Mouse (Mus musculus): Measurements from ENCODE around the gene Pgrmc2.

The Pgrmc2 gene

DNA sequence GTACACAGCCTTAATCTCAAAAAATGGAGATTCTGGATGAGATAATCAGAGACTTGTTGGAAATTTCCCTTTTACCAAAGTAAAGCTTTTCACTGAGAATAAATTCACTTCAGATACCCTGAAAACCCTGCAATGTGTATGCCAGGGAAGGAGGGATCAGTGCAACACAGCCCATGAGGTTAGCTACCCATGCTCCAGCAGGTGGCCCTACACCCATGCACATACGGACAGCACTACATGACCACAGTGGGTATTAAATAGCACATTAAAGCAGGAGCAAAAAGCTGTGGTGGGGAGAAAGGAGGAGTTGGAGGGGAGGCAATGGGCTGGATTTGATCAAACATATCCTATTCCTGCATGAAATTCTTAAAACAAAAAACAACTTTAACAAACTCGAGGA is 12.3 kb downstream of the Pgrmc2 start:
- no peak for DNase-seq (ENCODE audit: low spot score in 2 of 2)

DNA sequence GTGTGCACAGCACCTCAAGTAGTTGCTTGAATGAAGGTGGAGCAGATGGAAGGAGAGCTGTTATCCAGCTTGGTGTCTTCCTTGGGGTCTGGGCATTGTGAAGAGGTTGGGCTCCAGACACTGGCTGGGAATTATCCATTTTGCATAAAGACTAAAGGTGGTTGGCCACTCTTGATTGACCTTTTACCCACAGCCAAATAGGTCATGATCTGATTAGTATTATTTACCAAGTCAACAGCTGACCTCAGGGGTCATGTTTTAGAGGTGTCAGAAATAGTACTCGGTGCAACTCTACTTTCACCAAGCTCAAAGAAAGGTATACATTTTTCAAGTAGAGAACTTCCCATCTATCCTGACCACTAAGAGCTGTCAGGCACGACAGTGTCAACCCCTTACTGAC is 17.5 kb downstream of the Pgrmc2 start:
- DNase-seq (ENCODE audit: low spot score in 2 of 2): no peak

DNA sequence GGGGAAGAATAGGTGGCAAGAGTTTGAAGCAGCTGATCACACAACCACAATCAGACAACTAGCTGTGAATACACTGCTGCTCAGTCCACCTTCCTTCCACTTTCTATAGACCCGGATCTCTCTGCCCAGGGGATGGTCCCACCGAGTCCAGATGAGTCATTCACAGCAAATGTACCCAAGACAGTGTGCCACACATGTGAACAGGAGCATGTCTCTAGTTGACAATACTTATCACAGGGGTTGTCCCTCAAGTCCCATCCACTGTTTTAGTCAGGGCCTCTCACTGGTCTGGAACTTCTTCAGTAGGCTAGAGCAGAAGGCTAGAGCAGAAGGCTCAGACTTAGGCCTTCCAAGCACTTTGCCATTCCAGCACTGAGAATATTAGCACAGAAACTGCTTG is 20.1 kb downstream of the Pgrmc2 start:
- no peak for DNase-seq (ENCODE audit: low spot score in 2 of 2)

DNA sequence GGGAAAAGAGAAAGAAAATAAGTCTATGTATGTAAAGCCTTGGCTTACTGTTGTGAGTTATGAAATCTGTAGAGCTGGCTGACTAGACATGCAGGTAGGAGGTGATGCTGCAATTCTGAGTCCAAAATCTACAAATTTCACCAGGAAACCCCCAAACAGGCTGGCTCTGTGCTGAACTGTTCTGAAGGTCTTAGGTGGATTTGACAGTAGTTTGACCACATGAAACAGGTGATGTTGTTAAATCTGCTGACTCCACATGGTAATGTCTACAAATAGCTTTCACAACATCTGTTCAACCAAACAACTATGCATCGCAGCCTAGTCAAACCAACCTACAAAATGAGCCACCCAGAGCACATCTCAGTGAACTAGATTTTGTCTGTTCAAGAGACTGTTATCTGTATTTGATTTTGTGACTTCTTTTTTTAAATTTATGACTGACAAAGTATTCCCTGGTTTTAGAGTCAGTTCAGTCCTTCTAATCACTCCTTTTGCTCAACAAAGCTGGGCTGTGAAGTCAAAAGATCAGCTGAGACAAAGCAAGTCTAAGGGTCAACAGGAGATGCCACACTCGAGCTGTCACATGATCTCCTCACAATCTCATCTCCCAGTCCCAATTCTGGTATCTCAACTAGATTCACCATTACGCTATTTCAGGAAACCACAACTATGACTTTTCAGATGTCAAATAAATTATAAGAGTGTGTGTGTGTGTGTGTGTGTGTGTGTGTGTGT is 20.8 kb downstream of the Pgrmc2 start:
- DNase-seq (ENCODE audit: low spot score in 2 of 2): no peak

DNA sequence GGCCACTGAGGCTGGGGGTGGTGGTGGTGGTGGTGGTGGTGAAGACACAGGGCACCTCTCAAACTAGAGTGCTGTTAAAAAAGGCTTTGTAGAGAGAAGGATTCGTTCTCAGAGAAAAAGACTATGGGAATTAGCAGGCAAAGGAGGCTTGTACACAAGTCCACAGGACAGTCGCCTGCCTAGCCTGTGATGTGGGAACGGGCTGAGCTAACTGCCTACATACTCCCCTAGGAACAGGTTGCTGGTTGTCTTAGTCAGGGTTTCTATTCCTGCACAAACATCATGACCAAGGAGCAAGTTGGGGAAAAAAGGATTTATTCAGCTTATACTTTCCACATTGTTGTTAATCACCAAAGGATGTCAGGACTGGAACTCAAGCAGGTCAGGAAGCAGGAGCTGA is 23.6 kb downstream of the Pgrmc2 start:
- no peak for DNase-seq (ENCODE audit: low spot score in 2 of 2)

DNA sequence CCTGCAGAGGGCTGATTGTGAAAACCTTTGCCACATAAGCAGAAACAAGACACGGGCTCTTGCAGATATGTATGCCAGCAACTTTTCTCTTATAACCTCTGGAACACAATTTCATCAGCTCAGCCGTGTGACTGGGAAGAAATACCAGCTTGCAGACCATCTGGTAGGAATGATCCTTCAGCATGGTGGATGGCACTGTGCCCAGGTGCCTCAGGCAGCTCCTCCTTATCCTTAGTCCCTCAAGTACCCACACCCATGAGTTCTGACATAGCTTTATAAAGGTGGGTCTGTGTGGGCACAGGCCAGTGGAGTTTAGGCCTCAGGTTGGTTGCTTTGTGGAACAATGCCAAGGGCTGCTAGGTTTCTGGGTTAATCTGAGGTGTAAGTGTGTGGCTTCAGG is 24.5 kb downstream of the Pgrmc2 start:
- DNase-seq (ENCODE audit: low spot score in 2 of 2): no peak

DNA sequence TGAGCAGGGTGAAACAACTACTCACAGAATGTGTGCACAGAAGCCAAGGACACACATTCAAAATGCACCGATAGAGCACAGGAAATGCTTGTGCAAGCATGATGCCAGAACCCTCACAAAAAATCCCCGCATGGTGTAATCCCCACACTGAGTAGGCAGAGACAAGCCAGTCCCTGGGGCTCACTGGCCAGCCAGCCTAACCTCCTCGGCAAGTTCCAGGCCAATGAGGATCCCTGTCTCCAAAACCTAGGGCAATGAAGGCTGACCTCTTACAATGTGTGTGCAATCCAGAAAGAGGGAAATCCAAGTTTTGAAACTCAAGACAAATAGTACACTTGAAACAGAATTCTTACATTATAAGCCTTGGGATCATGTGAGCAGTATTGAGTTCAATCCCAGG is 29.5 kb downstream of the Pgrmc2 start:
- no peak for DNase-seq (ENCODE audit: low spot score in 2 of 2)

DNA sequence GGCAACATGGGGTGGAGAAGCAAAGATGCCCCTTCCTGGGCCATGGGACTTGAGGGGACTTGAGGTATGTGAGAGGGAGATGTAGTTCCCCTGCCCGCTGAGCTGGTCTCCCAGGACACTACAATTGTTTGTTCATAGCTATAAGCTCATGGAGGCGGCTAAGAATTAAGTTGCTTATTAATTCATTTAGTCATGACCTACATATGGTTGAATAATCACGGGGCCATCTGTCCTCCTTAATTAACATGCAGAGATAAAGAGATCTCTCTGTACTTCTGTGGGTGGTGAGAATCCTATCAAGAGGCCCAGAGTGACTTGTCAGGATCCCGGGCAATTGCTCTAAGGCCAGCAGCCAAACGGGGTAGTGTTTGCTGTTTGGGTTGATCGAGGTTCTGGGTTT is 35.0 kb downstream of the Pgrmc2 start:
- no peak for DNase-seq (ENCODE audit: low spot score in 2 of 2)

DNA sequence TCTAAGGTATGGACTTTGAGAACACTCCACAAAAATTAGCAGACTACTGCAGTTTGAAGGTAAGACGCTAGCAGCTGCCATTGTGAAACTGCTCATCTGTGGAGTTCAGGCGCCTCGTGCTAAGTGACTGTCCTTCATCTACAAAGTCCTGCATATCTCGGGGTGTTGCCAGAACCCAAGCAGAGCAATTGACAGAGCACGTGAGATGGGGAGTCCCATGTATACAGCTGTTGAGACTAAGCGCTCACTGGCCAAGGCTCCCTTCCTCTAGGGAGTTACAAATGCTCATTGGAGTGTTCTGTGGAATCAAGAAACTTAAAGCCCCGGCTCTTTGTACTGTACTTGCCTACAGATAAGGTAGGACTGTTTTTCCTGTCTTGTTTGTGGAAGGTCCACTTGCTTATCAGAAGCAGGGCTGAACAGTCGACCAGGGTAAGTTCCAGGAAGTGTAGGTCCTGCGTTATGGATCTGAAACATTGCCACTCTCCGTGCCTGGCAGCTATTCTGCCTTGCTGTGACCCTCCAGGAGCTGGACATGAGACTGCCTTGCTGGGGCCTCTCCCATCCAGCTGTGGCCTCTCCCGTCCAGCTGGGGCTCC is 39.0 kb downstream of the Pgrmc2 start:
- no peak for DNase-seq (ENCODE audit: low spot score in 2 of 2)

DNA sequence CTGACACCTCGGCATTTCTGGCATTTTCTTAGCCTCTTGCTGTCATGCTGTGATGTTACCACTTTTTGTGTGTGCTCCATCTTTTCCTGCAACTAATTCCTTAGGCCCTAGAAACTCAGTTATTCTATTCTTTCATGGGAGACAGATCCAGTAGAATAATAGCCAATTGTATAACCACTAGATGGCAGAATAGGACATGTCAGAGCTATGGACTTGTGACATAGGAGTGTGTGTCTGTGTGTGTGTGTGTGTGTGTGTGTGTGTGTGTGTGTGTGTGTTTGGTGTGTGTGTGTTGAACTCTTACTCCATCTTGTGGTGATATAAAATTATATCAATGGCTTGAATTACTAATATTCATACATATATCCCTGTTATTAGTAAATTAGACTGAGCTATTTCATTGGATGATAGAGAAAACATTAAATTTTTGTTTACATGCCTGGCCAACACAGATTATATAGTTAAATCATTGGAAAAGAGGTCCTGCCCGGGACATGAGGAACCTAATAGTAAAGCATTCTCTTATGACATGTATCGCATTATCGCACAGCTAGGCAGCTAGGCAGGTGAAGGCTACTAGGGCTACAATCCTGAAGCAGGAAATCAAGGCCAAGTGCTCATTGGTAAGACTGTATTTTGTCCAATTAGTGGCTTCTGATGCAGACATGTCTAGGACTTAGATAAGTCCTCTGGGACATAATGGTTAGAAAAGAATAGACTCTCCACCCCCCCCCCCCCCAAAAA is 40.5 kb downstream of the Pgrmc2 start:
- peak in 1 of 2 experiments; percentile 24 for DNase-seq (ENCODE audit: low spot score in 2 of 2)

DNA sequence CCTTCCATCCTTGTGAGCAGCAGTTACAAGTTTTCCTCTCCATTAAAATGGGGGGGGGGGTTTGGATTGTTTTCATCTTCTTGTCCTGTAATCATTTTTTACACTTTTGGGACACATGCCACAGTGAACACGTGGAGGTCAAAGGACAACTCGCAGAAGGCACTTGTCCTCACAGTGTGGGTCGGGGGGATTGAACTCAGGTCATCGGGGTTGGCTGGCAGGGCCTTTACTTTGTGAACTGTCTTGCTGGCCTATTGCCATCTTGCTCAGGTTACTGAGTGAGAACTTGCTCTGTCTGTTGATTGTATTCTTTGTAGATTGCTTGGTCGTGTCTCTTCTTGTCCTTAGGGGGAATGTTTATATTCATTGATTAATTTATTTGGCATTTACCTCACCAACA is 41.6 kb downstream of the Pgrmc2 start:
- no peak for DNase-seq (ENCODE audit: low spot score in 2 of 2)

DNA sequence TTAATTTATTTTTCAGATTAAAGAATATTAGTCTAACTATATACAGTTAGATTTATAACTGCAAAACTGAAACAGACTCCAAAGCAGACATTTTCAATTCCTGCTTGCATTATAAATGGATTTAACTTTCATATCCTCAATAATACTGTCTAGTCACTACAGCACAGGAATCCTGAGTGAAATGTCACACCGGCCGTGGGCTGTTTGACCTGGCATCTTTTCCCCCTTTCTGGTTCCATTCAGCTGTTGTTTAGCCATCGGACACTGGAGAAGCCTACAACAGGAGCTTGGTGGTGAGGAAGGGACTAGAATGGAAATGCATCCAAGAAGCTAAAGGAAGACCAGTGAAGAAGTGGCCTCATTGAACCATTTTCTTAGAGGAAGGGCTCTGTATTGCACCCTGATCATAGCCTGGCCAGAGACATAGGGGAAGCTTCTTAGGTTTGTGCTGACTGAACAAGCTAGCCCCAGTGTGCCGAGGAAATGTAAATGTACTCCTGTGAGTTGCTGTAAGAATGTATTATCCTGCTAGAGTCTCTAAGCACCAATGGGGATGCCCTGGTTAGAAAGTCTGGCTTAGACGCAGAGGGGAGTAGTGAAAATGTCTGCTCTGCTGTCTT is 44.4 kb downstream of the Pgrmc2 start:
- no peak for DNase-seq (ENCODE audit: low spot score in 2 of 2)

DNA sequence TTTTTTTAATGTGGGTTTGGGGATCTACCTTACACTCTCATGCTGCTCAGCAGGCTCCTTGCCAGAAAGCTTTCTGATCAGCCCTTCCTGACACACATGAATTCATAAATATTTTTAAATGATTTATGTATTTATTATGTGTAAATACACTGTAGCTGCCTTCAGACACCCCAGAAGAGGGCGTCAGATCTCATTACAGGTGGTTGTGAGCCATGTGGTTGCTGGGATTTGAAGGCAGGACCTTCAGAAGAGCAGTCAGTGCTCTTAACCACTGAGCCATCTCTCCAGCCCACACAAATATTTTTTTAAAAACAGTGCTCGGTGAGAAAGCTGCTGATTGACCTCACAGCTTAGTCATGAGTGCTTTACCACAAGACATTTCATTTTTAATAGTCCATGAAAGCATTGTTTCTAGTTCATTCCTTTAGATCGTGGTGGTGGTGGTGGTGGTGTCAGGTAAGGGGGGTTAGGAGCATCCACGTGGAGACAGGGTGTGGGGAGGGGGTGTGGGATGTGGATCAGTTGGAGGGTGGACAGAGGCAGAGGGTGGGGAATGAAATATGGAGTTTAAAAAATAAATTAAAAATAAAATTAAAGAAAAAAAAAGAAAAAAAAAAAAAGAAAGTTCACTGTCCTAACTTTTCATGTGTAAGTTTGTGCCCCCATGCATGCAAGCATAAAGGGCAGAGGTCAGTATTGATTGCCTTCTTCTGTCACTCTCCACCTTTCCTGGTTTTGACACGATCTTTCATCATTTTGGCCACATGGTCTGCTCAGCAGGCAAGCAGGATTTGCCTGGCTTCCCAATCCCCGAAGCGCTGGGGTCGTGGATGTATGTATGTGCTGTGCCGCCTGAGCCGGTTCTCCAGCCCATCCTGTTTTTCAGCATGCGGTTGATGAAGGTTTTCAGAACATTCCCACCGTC is 51.3 kb downstream of the Pgrmc2 start:
- no peak for DNase-seq (ENCODE audit: low spot score in 2 of 2)

DNA sequence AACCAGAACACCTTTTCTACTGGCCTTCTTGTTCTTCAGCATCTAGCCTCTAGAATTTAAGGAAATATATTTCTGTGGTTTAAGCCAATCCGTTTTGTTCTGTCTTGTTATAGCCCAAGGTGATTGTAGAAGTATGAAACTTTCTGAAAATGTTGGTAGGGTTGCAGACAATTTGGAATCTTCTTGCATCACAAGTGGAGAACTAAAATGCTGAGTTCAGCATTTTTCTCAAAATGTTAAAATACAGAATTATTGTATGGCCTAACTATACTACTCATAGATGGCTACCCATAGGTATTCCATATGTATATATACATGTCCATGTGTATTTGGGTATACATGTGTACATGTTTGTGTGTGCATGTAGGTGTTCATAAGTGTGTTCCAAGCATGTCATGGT is 52.1 kb downstream of the Pgrmc2 start:
- no peak for DNase-seq (ENCODE audit: low spot score in 2 of 2)

DNA sequence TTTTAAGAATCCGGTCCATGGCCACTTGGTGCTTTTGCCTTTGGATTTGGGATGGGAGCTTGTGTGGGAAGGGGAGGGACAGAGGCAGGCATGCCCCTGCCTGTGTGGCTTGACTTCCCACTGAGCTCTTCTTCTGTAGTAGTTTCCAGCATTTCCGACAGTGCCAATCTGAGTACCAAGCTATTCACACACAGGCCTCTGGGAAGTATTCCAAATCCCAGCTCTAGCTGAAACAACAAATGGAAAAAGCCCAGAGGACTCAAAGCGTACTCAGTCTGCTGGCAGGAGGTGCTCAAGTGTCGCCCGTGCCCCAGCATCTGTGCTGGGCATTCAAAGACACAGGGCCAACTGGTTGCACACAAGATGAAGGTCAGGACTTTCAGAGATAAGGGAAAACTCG is 60.9 kb downstream of the Pgrmc2 start:
- no peak for DNase-seq (ENCODE audit: low spot score in 2 of 2)

DNA sequence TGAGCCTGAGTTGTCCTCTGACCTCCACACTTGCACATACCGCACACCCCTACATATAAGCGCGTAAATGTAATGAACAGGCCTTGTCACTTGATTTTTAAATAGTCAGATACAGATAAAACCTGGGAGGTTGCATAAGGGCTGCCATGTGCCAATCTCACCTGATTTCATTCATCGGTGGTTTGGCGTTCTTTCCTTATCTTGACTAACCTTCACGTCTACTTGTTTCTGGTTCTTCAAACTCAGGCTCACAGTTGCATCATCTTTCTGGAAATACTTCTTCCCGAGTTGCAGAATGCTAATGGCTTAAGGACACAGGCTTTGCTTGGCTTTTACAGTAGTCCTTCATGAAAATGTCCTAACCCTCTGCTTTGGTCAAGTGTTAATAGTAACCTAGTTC is 62.2 kb downstream of the Pgrmc2 start:
- DNase-seq (ENCODE audit: low spot score in 2 of 2): no peak

DNA sequence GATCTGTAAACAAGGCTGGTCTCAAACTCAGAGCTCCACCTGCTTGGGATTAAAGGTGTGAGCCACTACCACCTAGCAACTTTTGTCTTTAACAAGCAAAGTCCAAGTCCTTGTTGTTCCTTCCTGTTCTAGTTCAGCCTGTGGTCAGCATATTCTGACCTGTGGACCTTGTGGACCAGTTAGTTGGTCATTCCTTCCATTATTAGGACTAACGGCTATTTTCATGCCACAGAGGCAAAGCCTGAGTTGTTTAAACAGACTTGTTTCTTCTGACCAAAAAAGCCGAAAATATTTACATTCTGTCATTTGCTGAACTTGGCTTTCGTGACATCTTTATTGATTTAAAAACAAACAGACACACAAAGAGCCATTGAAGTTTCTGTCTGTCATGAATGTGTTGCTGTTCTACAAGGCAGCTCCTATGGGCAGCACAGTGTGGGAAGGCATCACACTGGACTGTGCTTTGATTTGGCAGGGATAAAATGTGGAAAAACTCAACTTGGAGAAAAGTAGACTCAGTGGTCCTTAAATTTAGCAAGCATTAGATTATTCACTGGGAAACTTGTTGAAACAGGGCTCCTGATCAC is 64.7 kb downstream of the Pgrmc2 start:
- no peak for DNase-seq (ENCODE audit: low spot score in 2 of 2)

Data from urinary bladder, postnatal 4 days (tissue).